In genomic region chr2:90747131-90747530, GRCm38 (mm10) we compare ENCODE assay signal across 9 mouse cellular contexts. TPM values are rescaled to one million over a fixed set of nuclear protein-coding genes. Genes with fewer than 3 reads are reported as not detected.
DNase-seq lines count a peak whose midpoint lies in the region; ATAC-seq and TF ChIP-seq lines count a peak whose summit lies in the region.
"Had no signal": no experiment of that assay in that cellular context is flagged by ENCODE, and none has a peak within 500 bp of the region (broad histone marks: within the 10 kb centered on the region; RNA-seq: fewer than 3 reads in every experiment).

No protein-coding gene starts in this region.

- intact Hi-C loops in gastrocnemius, adult 2 months (cut with DNase I): no loop called here
- intact Hi-C loops in gastrocnemius, postnatal 14 days (cut with DNase I; ENCODE audit: low total_unique reads): no loop called here
- intact Hi-C loops in left cerebral cortex, adult 2 months (cut with DNase I): loop anchor here (5.0 kb wide), 1 partner anchor 275 kb away; no protein-coding TSS in a partner anchor

- DNase-seq in gastrocnemius, adult 2 months: no peak
- DNase-seq in gastrocnemius, postnatal 14 days: no peak
- DNase-seq in forebrain, postnatal 0 days: no peak
- DNase-seq in left cerebral cortex, adult 2 months (ENCODE audit: extremely low spot score in 1 of 2, low spot score in 2 of 2): no peak
- DNase-seq in adrenal gland, postnatal 25 days: no peak
- no peak for DNase-seq in urinary bladder, postnatal 25 days (ENCODE audit: low spot score)
- DNase-seq: cerebellum, adult 11 months had no signal

- 91% methylated on average over 10 of the region's 10 CpGs for WGBS in forebrain, postnatal 0 days
- 98% methylated on average over 8 of the region's 10 CpGs for WGBS in macrophage (ENCODE audit: missing documents)

- H3K27me3 ChIP-seq in E14TG2a.4 (ENCODE audit: insufficient read depth, low read length): no peaks in the 10 kb centered on the region
- no peaks in the 10 kb centered on the region for H3K27me3 ChIP-seq in forebrain, postnatal 0 days (ENCODE audit: insufficient read depth, low read length)

- H3K9me3 ChIP-seq in E14TG2a.4 (ENCODE audit: low read length): no peaks in the 10 kb centered on the region
- H3K9me3 ChIP-seq in forebrain, postnatal 0 days (ENCODE audit: low read length): no peaks in the 10 kb centered on the region

- H3K9ac ChIP-seq in forebrain, postnatal 0 days: no peak overlapping the region

- H3K4me3 ChIP-seq in gastrocnemius, adult 2 months: peak overlapping the region; percentile 81
- H3K4me3 ChIP-seq in E14TG2a.4 (replicated peaks; ENCODE audit: low read length) (peak overlapping the region; percentile 98), macrophage (ENCODE audit: inconsistent target) (peak overlapping the region; percentile 80)
- 0 out of 2 replicates have a peak overlapping the region, but pooled peaks have one; percentile 89 for H3K4me3 ChIP-seq in forebrain, postnatal 0 days (ENCODE audit: low read depth, low read length)
- H3K4me3 ChIP-seq in left cerebral cortex, adult 2 months: no peak overlapping the region

- no peak overlapping the region for H3K27ac ChIP-seq in gastrocnemius, adult 2 months
- no peak overlapping the region for H3K27ac ChIP-seq in forebrain, postnatal 0 days (ENCODE audit: low read depth, low read length)
- no peak overlapping the region for H3K27ac ChIP-seq in macrophage
- no peak overlapping the region for H3K27ac ChIP-seq in left cerebral cortex, adult 2 months

- H3K4me2 ChIP-seq in forebrain, postnatal 0 days (ENCODE audit: low read depth): peak overlapping the region; percentile 66

- ATAC-seq in forebrain, postnatal 0 days: no peak

- H3K4me1 ChIP-seq in E14TG2a.4 (replicated peaks; ENCODE audit: low read depth, low read length): peaks cover 50% of the 10 kb centered on the region
- H3K4me1 ChIP-seq in forebrain, postnatal 0 days (ENCODE audit: insufficient read depth): peaks cover 4% of the 10 kb centered on the region; the same call in 1 of the 2 replicates

- peaks cover 63% of the 10 kb centered on the region for H3K79me2 ChIP-seq in macrophage (ENCODE audit: inconsistent target)

- TF ChIP-seq CTCF in gastrocnemius, adult 2 months (IDR thresholded peaks at IDR 0.05): no peak
- no peak for TF ChIP-seq CTCF in E14TG2a.4 (conservative IDR thresholded peaks at IDR 0.05; ENCODE audit: low read length)
- no peak for TF ChIP-seq CTCF in forebrain, postnatal 0 days (IDR thresholded peaks at IDR 0.05; ENCODE audit: low read depth)
- TF ChIP-seq CTCF in left cerebral cortex, adult 2 months (IDR thresholded peaks at IDR 0.05): no peak

- H3K36me3 ChIP-seq in E14TG2a.4 (ENCODE audit: insufficient read depth, low read length) (peaks cover 58% of the 10 kb centered on the region), macrophage (ENCODE audit: inconsistent target) (peaks cover 9% of the 10 kb centered on the region)
- peaks cover 10% of the 10 kb centered on the region for H3K36me3 ChIP-seq in forebrain, postnatal 0 days (ENCODE audit: insufficient read depth)

RNA-seq across cellular contexts. Expression of gene Fnbp4, which starts 2.0 kb away (rescaled TPM):
- total RNA-seq in gastrocnemius, adult 2 months (2021): 10 to 100 TPM; 17.9 to 19.7 TPM
- total RNA-seq in gastrocnemius, postnatal 14 days (2021): 10 to 100 TPM; 13.4 to 17.3 TPM
- total RNA-seq in forebrain, postnatal 0 days (2014; rRNA removed): 77.0 and 98.6 TPM in 2 replicates
- 28.4 and 48.8 TPM in 2 replicates for polyA plus RNA-seq in forebrain, postnatal 0 days (2015; fragmentation: Nextera tagmentation; extraction: Ambion mirVana)
- total RNA-seq in macrophage (2018; cell fraction: chromatin; rRNA removed): 1,000 to 10,000 TPM in 3 of 26 experiments, 100 to 1,000 TPM in 23; 349 to 1,582 (median 842) TPM
- 10 to 100 TPM; 17.2 to 61.8 (median 24.0) TPM for total RNA-seq in macrophage (2018; cell fraction: cytosol; rRNA removed)
- total RNA-seq in macrophage (2018; cell fraction: nucleus; rRNA removed): 1,000 to 10,000 TPM in 1 of 26 experiments, 100 to 1,000 TPM in 25; 300 to 1,177 (median 458) TPM
- polyA plus RNA-seq in macrophage (2018): 27.7 to 69.8 TPM (median 35.6 TPM) in 3 replicates
- 10 to 100 TPM; 63.1 to 72.4 TPM for total RNA-seq in left cerebral cortex, adult 2 months (2021)
- total RNA-seq in adrenal gland, postnatal 25 days (2021): 65.2 and 72.0 TPM in 2 replicates

RNA-seq across cellular contexts. Expression of gene Agbl2, which starts 35.4 kb away (rescaled TPM):
- total RNA-seq in gastrocnemius, adult 2 months (2021): under 1 TPM; 0.18 to 0.20 TPM
- under 1 TPM; 0.51 to 0.58 TPM for total RNA-seq in gastrocnemius, postnatal 14 days (2021)
- 1.0 and 1.1 TPM in 2 replicates for total RNA-seq in forebrain, postnatal 0 days (2014; rRNA removed)
- 0.58 and 0.77 TPM in 2 replicates for polyA plus RNA-seq in forebrain, postnatal 0 days (2015; fragmentation: Nextera tagmentation; extraction: Ambion mirVana)
- under 1 TPM in 2 of 26 experiments, not detected in 24; 0.16 to 0.47 TPM for total RNA-seq in macrophage (2018; cell fraction: chromatin; rRNA removed)
- not detected for total RNA-seq in macrophage (2018; cell fraction: cytosol; rRNA removed)
- not detected for total RNA-seq in macrophage (2018; cell fraction: nucleus; rRNA removed)
- not detected in 3 replicates for polyA plus RNA-seq in macrophage (2018)
- total RNA-seq in left cerebral cortex, adult 2 months (2021): under 1 TPM; 0.38 to 0.72 TPM
- total RNA-seq in adrenal gland, postnatal 25 days (2021): 0.67 and 1.5 TPM in 2 replicates
